In the genomic region with DNA sequence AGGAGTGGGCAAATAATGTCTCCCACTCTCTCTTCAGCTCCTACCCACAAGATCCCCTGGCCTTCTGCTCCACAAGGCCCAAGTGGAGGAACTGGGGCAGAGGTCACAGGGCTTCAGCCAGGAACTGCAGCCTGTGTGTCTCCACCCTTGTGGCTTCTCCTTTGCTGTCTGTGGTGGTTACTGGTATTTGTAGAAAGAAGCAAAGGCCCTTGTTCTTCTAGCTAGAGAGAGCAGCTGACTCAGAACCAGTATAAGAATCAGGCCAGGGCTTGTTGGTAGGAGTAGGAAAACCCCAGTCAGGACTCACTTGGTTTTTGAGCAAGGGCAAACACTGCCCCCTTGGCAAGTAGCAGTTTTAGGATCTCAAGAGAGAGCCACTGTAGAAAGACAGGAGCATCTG, we compare ENCODE assay signal across 13 mouse cellular contexts. TPM values are rescaled to one million over a fixed set of nuclear protein-coding genes. Genes with fewer than 3 reads are reported as not detected.
A peak's percentile ranks its signal among the peaks of the same experiment; 100 is the strongest.
DNase-seq lines count a peak whose midpoint lies in the region; ATAC-seq and TF ChIP-seq lines count a peak whose summit lies in the region.
"Had no signal": no experiment of that assay in that cellular context is flagged by ENCODE, and none has a peak within 500 bp of the region (broad histone marks: within the 10 kb centered on the region; RNA-seq: fewer than 3 reads in every experiment).

No protein-coding gene starts in this region.

- dilution Hi-C loops in CH12.LX (cut with MboI; ENCODE audit: extremely low pct_ligation_motif_present, extremely low pct_unique_long_range_greater_than_20kb, low sequenced_read_pairs), result no loop called here

- no peaks in the 10 kb centered on the region for H3K9me3 ChIP-seq in CH12.LX (replicated peaks; ENCODE audit: low read length)
- H3K9me3 ChIP-seq: embryonic facial prominence, embryonic 13.5 days; forebrain, embryonic 12.5 days; limb, embryonic 15.5 days had no signal

- ATAC-seq in megakaryocyte, adult 5-6 weeks (ENCODE audit: poor library complexity, severe bottlenecking), result peak; percentile 57

- H3K4me1 ChIP-seq in CH12.LX (ENCODE audit: control insufficient read depth in 1 of 2, insufficient read depth in 2 of 2), result peaks cover 49 to 52% of the 10 kb centered on the region in 2 experiments
- peaks cover 21% of the 10 kb centered on the region; the same call in 1 of the 2 replicates for H3K4me1 ChIP-seq in bone marrow, adult 2 months (ENCODE audit: control insufficient read depth, insufficient read depth, low read length)
- H3K4me1 ChIP-seq: forebrain, embryonic 12.5 days had no signal

- H3K4me3 ChIP-seq in CH12.LX (replicated peaks in 1 of 3; ENCODE audit: low read depth in 2 of 3, low read length in 2 of 3, poor library complexity in 1 of 3), result no peak overlapping the region
- H3K4me3 ChIP-seq in bone marrow, adult 2 months (replicated peaks; ENCODE audit: control insufficient read depth, low read depth, low read length), result no peak overlapping the region
- H3K4me3 ChIP-seq: embryonic facial prominence, embryonic 13.5 days; forebrain, embryonic 12.5 days; limb, embryonic 15.5 days had no signal

- peak; percentile 42 to 77 for DNase-seq in kidney, postnatal 25 days
- DNase-seq in kidney, adult 9 months, result no peak
- DNase-seq in CH12.LX (ENCODE audit: extremely low read depth), result peak; percentile 65
- no peak for DNase-seq in thymus, postnatal 10 days (ENCODE audit: low spot score in 2 of 2)
- DNase-seq in neural tube, embryonic 10.5 days (ENCODE audit: extremely low spot score, low spot score), result no peak
- DNase-seq: cerebellum, adult 9-11 months; kidney, adult 8-10 months had no signal

- H3K27me3 ChIP-seq in CH12.LX (replicated peaks), result no peaks in the 10 kb centered on the region
- H3K27me3 ChIP-seq: embryonic facial prominence, embryonic 13.5 days; forebrain, embryonic 12.5 days; limb, embryonic 15.5 days had no signal

- peak; percentile 28; the same call in 1 of the 2 replicates for TF ChIP-seq POLR2A in CH12.LX (IDR thresholded peaks at IDR 0.05; ENCODE audit: low read depth, low read length)
- TF ChIP-seq POLR2A in bone marrow, adult 2 months (IDR thresholded peaks at IDR 0.05; ENCODE audit: borderline replicate concordance, control insufficient read depth, low read depth, low read length), result no peak

- peak overlapping the region; percentile 33; the same call in 1 of the 2 replicates for H3K4me2 ChIP-seq in CH12.LX (ENCODE audit: insufficient read depth, low read depth, poor library complexity, severe bottlenecking)
- H3K4me2 ChIP-seq: embryonic facial prominence, embryonic 13.5 days; forebrain, embryonic 12.5 days; hindbrain, embryonic 14.5 days; limb, embryonic 15.5 days had no signal

- 0 out of 2 replicates have a peak overlapping the region, but pooled peaks have one; percentile 8 for H3K9ac ChIP-seq in CH12.LX (ENCODE audit: insufficient read depth, low read depth)
- H3K9ac ChIP-seq: embryonic facial prominence, embryonic 13.5 days; forebrain, embryonic 12.5 days; hindbrain, embryonic 14.5 days; limb, embryonic 15.5 days had no signal

- in situ Hi-C loops in CH12.LX (cut with MboI; ENCODE audit: low pct_ligation_motif_present, low pct_unique_long_range_greater_than_20kb, low sequenced_read_pairs), result no loop called here

- H3K36me3 ChIP-seq in CH12.LX (replicated peaks in 1 of 2; ENCODE audit: control insufficient read depth in 1 of 2, insufficient read depth in 1 of 2, low read length in 1 of 2), result peaks cover 6 to 20% of the 10 kb centered on the region in 2 experiments
- H3K36me3 ChIP-seq: forebrain, embryonic 12.5 days had no signal

- peaks cover 6% of the 10 kb centered on the region for H3K79me2 ChIP-seq in CH12.LX (replicated peaks; ENCODE audit: control insufficient read depth, extremely low read depth, insufficient read depth, poor library complexity, severe bottlenecking)

- TF ChIP-seq CTCF in CH12.LX (conservative IDR thresholded peaks at IDR 0.05 in 1 of 2, IDR thresholded peaks at IDR 0.05 in 1 of 2; ENCODE audit: low read depth in 2 of 2, low read length in 2 of 2), result peak in 1 of 2 experiments; percentile 53; a peak in 2 of 4 replicates
- TF ChIP-seq CTCF in bone marrow, adult 2 months (IDR thresholded peaks at IDR 0.05; ENCODE audit: control insufficient read depth, insufficient read depth, low read length), result no peak

- peak; percentile 94 for TF ChIP-seq EP300 in CH12.LX (IDR thresholded peaks at IDR 0.05; ENCODE audit: low read length)

- H3K27ac ChIP-seq in CH12.LX (ENCODE audit: insufficient read depth, low read depth), result peak overlapping the region; percentile 91
- peak overlapping the region; percentile 49; the same call in 1 of the 2 replicates for H3K27ac ChIP-seq in bone marrow, adult 2 months (ENCODE audit: control insufficient read depth, insufficient read depth, low read depth, low read length, poor library complexity)
- H3K27ac ChIP-seq: embryonic facial prominence, embryonic 13.5 days; forebrain, embryonic 12.5 days; hindbrain, embryonic 14.5 days had no signal

- TF ChIP-seq RAD21 in CH12.LX (IDR thresholded peaks at IDR 0.05; ENCODE audit: low read depth, low read length), result peak; percentile 33

TF ChIP-seq in CH12.LX, 34 proteins besides CTCF, POLR2A, EP300 and RAD21:
- TF ChIP-seq MAFK (IDR thresholded peaks at IDR 0.05; ENCODE audit: insufficient replicate concordance, low read length) (peak; percentile 71; the same call in 1 of the 2 replicates), ELF1 (IDR thresholded peaks at IDR 0.05; ENCODE audit: low read depth, low read length) (peak; percentile 54; the same call in 1 of the 2 replicates), KAT2A (IDR thresholded peaks at IDR 0.05; ENCODE audit: insufficient replicate concordance, low read length) (no peak), E2F4 (IDR thresholded peaks at IDR 0.05; ENCODE audit: insufficient replicate concordance, low read depth, low read length) (no peak), ETS1 (conservative IDR thresholded peaks at IDR 0.05; ENCODE audit: low read depth, low read length) (peak; percentile 83), GABPA (IDR thresholded peaks at IDR 0.05; ENCODE audit: insufficient replicate concordance, low read depth, low read length) (no peak), USF1 (IDR thresholded peaks at IDR 0.05; ENCODE audit: low read depth, low read length) (no peak), TBP (conservative IDR thresholded peaks at IDR 0.05; ENCODE audit: low read depth, low read length) (no peak), MAZ (IDR thresholded peaks at IDR 0.05; ENCODE audit: low read depth, low read length) (peak; percentile 91), JUND (conservative IDR thresholded peaks at IDR 0.05; ENCODE audit: low read depth, low read length) (peak; percentile 74), CHD1 (IDR thresholded peaks at IDR 0.05; ENCODE audit: low read depth, low read length) (peak; percentile 99), HCFC1 (IDR thresholded peaks at IDR 0.05; ENCODE audit: low read depth, low read length) (no peak), TCF12 (IDR thresholded peaks at IDR 0.05; ENCODE audit: low read depth, low read length) (peak; percentile 87), NRF1 (IDR thresholded peaks at IDR 0.05; ENCODE audit: low read depth, low read length) (no peak), JUN (IDR thresholded peaks at IDR 0.05; ENCODE audit: insufficient read depth, low read depth, low read length) (peak; percentile 65), IRF4 (IDR thresholded peaks at IDR 0.05; ENCODE audit: low read depth, low read length) (peak; percentile 98), ZC3H11A (IDR thresholded peaks at IDR 0.05; ENCODE audit: low read depth, low read length) (no peak), SMC3 (IDR thresholded peaks at IDR 0.05; ENCODE audit: low read depth, low read length) (peak; percentile 49), MXI1 (IDR thresholded peaks at IDR 0.05; ENCODE audit: low read depth, low read length) (peak; percentile 49; the same call in 1 of the 2 replicates), RCOR1 (conservative IDR thresholded peaks at IDR 0.05; ENCODE audit: low read depth, low read length) (peak; percentile 86), MEF2A (IDR thresholded peaks at IDR 0.05; ENCODE audit: borderline replicate concordance, low read depth, low read length) (peak; percentile 95), UBTF (IDR thresholded peaks at IDR 0.05; ENCODE audit: low read depth, low read length) (no peak), ZKSCAN1 (IDR thresholded peaks at IDR 0.05; ENCODE audit: borderline replicate concordance, low read depth, low read length) (no peak), PAX5 (IDR thresholded peaks at IDR 0.05; ENCODE audit: low read length) (no peak), CHD2 (IDR thresholded peaks at IDR 0.05; ENCODE audit: low read length) (peak; percentile 71), ZNF384 (IDR thresholded peaks at IDR 0.05; ENCODE audit: low read depth, low read length) (peak; percentile 20; the same call in 1 of the 2 replicates), BHLHE40 (IDR thresholded peaks at IDR 0.05; ENCODE audit: low read depth, low read length) (peak; percentile 68), MAX (IDR thresholded peaks at IDR 0.05; ENCODE audit: low read length) (0 out of 2 replicates have a peak, but pooled peaks have one; percentile 34), ZMIZ1 (IDR thresholded peaks at IDR 0.05; ENCODE audit: low read depth, low read length) (peak; percentile 63), POLR2AphosphoS2 (IDR thresholded peaks at IDR 0.05; ENCODE audit: low read depth, low read length) (no peak), SIN3A (IDR thresholded peaks at IDR 0.05; ENCODE audit: low read length) (peak; percentile 79), MYC (IDR thresholded peaks at IDR 0.05; ENCODE audit: low read depth, low read length) (no peak), NELFE (IDR thresholded peaks at IDR 0.05; ENCODE audit: low read depth, low read length) (no peak), USF2 (conservative IDR thresholded peaks at IDR 0.05; ENCODE audit: low read depth, low read length) (no peak)
TF ChIP-seq in CH12.LX: peak in this region for 19.

RNA-seq across cellular contexts. Expression of gene Dhrs3, which starts 16.2 kb away (rescaled TPM):
- total RNA-seq in CH12.LX (2012; rRNA removed) (24.4 and 37.7 TPM in 2 replicates), CH12.LX (2014; rRNA removed) (8.7 and 10.5 TPM in 2 replicates)
- 7.8 and 7.9 TPM in 2 replicates for polyA plus RNA-seq in CH12.LX (2012; ENCODE audit: insufficient read length, low read depth)
- 24.5 and 58.7 TPM in 2 replicates for polyA plus RNA-seq in bone marrow, adult 2 months (2011; ENCODE audit: insufficient read depth, insufficient read length, low replicate concordance, missing spikeins)
- total RNA-seq in megakaryocyte, adult 5-6 weeks (2015), result 49.7 and 49.8 TPM in 2 replicates
- 60.0 and 61.4 TPM in 2 replicates for total RNA-seq in megakaryocyte, adult 5-6 weeks (2017)

Comparison
In these comparisons a context has a peak if more than half of its experiments do, and no peak if none do; other contexts are left out.
1. DNase-seq: peak in kidney, postnatal 25 days (2 of 2) and CH12.LX (single experiment); none in kidney, adult 9 months (single experiment), thymus, postnatal 10 days (0 of 2) and neural tube, embryonic 10.5 days (single experiment).